Comparison of ENCODE assay signal across 11 mouse cellular contexts in genomic region chr13:88824441-88824840, GRCm38 (mm10). TPM values are rescaled to one million over a fixed set of nuclear protein-coding genes. Genes with fewer than 3 reads are reported as not detected.
A peak's percentile ranks its signal among the peaks of the same experiment; 100 is the strongest.
DNase-seq lines count a peak whose midpoint lies in the region; ATAC-seq and TF ChIP-seq lines count a peak whose summit lies in the region.
"Had no signal": no experiment of that assay in that cellular context is flagged by ENCODE, and none has a peak within 500 bp of the region (broad histone marks: within the 10 kb centered on the region; RNA-seq: fewer than 3 reads in every experiment).

No protein-coding gene starts in this region.

- no peak for ATAC-seq in heart, embryonic 13.5 days (ENCODE audit: extremely low read depth, insufficient number of reproducible peaks, low FRiP score, low TSS enrichment)
- no peak for ATAC-seq in lung, postnatal 0 days
- ATAC-seq in limb, embryonic 14.5 days (ENCODE audit: low FRiP score, low read depth), result no peak
- ATAC-seq in activated CD4-positive, CD25-positive, alpha-beta regulatory T cell, adult 4 months, result no peak

- H3K9me3 ChIP-seq in heart, embryonic 13.5 days, result no peaks in the 10 kb centered on the region
- no peaks in the 10 kb centered on the region for H3K9me3 ChIP-seq in lung, postnatal 0 days (ENCODE audit: low read length)
- no peaks in the 10 kb centered on the region for H3K9me3 ChIP-seq in limb, embryonic 14.5 days (ENCODE audit: control insufficient read depth, low read length)
- H3K9me3 ChIP-seq: megakaryocyte, embryonic 14.5 days had no signal

- TF ChIP-seq EP300 in lung, postnatal 0 days (IDR thresholded peaks at IDR 0.05), result no peak

- H3K9ac ChIP-seq in heart, embryonic 13.5 days, result no peak overlapping the region
- no peak overlapping the region for H3K9ac ChIP-seq in lung, postnatal 0 days (replicated peaks; ENCODE audit: low read depth)
- no peak overlapping the region for H3K9ac ChIP-seq in limb, embryonic 14.5 days (ENCODE audit: low read depth, low read length, severe bottlenecking)

- DNase-seq in heart, postnatal 14 days, result no peak
- no peak for DNase-seq in lung, postnatal 0 days (ENCODE audit: low spot score)
- DNase-seq in lung, postnatal 4 days, result no peak
- DNase-seq in limb, embryonic 14.5 days (ENCODE audit: low spot score), result no peak
- no peak for DNase-seq in ovary, postnatal 10 days (ENCODE audit: low spot score)
- DNase-seq in T-cell, adult 2 months (ENCODE audit: low spot score), result no peak
- DNase-seq: B cell, adult 2 months; gastrocnemius, postnatal 36 days had no signal

- no peak overlapping the region for H3K27ac ChIP-seq in heart, embryonic 13.5 days (replicated peaks)
- H3K27ac ChIP-seq in lung, postnatal 0 days (ENCODE audit: low read length), result no peak overlapping the region
- H3K27ac ChIP-seq in limb, embryonic 14.5 days (replicated peaks; ENCODE audit: low read depth, low read length), result no peak overlapping the region

- 36% methylated on average over 4 of the region's 4 CpGs for WGBS in heart, embryonic 13.5 days
- 30% methylated on average over 4 of the region's 4 CpGs for WGBS in lung, postnatal 0 days
- 21% methylated on average over 4 of the region's 4 CpGs for WGBS in limb, embryonic 14.5 days

- no peak for TF ChIP-seq POLR2A in limb, embryonic 14.5 days (IDR thresholded peaks at IDR 0.05; ENCODE audit: borderline replicate concordance, extremely low read depth, insufficient read depth, insufficient read length)

- H3K4me2 ChIP-seq in heart, embryonic 13.5 days, result peak overlapping the region; percentile 100
- peak overlapping the region; percentile 95; the same call in 1 of the 2 replicates for H3K4me2 ChIP-seq in lung, postnatal 0 days (replicated peaks; ENCODE audit: low read depth, low read length)
- peak overlapping the region; percentile 98 for H3K4me2 ChIP-seq in limb, embryonic 14.5 days (replicated peaks; ENCODE audit: low read depth, low read length, severe bottlenecking)

- intact Hi-C loops in heart, postnatal 14 days (cut with DNase I), result no loop called here

- 0 out of 2 replicates have a peak, but pooled peaks cover 2% of the 10 kb centered on the region for H3K27me3 ChIP-seq in heart, embryonic 13.5 days (replicated peaks)
- H3K27me3 ChIP-seq in lung, postnatal 0 days (replicated peaks; ENCODE audit: insufficient read depth, low read length), result 0 out of 2 replicates have a peak, but pooled peaks cover 3% of the 10 kb centered on the region
- H3K27me3 ChIP-seq in limb, embryonic 14.5 days (ENCODE audit: control insufficient read depth, insufficient read depth, low read length), result peaks cover 4% of the 10 kb centered on the region; the same call in 1 of the 2 replicates

- H3K4me1 ChIP-seq in heart, embryonic 13.5 days, result peaks cover 27% of the 10 kb centered on the region
- no peaks in the 10 kb centered on the region; the same call in 1 of the 2 replicates for H3K4me1 ChIP-seq in lung, postnatal 0 days (ENCODE audit: insufficient read depth, low read depth, low read length)
- 0 out of 2 replicates have a peak, but pooled peaks cover 2% of the 10 kb centered on the region for H3K4me1 ChIP-seq in limb, embryonic 14.5 days (ENCODE audit: control insufficient read depth, insufficient read depth, low read length)

- peak overlapping the region; percentile 83; the same call in 1 of the 2 replicates for H3K4me3 ChIP-seq in heart, embryonic 13.5 days
- 0 out of 2 replicates have a peak overlapping the region, but pooled peaks have one; percentile 64 for H3K4me3 ChIP-seq in lung, postnatal 0 days (ENCODE audit: low read depth, low read length)
- peak overlapping the region; percentile 68 for H3K4me3 ChIP-seq in limb, embryonic 14.5 days (replicated peaks; ENCODE audit: low read length)

- no peaks in the 10 kb centered on the region for H3K36me3 ChIP-seq in heart, embryonic 13.5 days
- no peaks in the 10 kb centered on the region for H3K36me3 ChIP-seq in lung, postnatal 0 days (ENCODE audit: insufficient read depth, low read length)
- no peaks in the 10 kb centered on the region for H3K36me3 ChIP-seq in limb, embryonic 14.5 days (ENCODE audit: control insufficient read depth, insufficient read depth, low read length)

- no peak for TF ChIP-seq CTCF in lung, postnatal 0 days (IDR thresholded peaks at IDR 0.05)

RNA-seq across cellular contexts. Expression of gene Edil3, which starts 3.2 kb away (rescaled TPM):
- 5.1 and 5.8 TPM in 2 replicates for polyA plus RNA-seq in heart, embryonic 13.5 days (2015; fragmentation: Nextera tagmentation; extraction: Ambion mirVana)
- under 1 TPM; 0.15 to 0.22 TPM for total RNA-seq in heart, postnatal 14 days (2021)
- polyA plus RNA-seq in lung, postnatal 0 days (2015; fragmentation: Nextera tagmentation; extraction: Ambion mirVana), result 13.0 and 13.8 TPM in 2 replicates
- polyA plus RNA-seq in limb, embryonic 14.5 days (2012; rRNA removed), result 7.8 and 10.7 TPM in 2 replicates
- 11.2 and 12.5 TPM in 2 replicates for polyA plus RNA-seq in limb, embryonic 14.5 days (2014; fragmentation: Nextera tagmentation; extraction: Ambion mirVana)
- polyA plus RNA-seq in activated CD4-positive, CD25-positive, alpha-beta regulatory T cell, adult 4 months (2017; shearing (Covaris generic)), result under 1 TPM in 1 of 2 experiments, not detected in 1; 0.18 TPM
